Mouse (Mus musculus): Measurements from ENCODE around the gene D6Ertd527e. TPM values are rescaled to one million over a fixed set of nuclear protein-coding genes. Genes with fewer than 3 reads are reported as not detected.

D6Ertd527e gene
- total RNA-seq, 4 experiments from 2014 or later: 0.22 to 0.24 TPM; not detected in 2

DNA sequence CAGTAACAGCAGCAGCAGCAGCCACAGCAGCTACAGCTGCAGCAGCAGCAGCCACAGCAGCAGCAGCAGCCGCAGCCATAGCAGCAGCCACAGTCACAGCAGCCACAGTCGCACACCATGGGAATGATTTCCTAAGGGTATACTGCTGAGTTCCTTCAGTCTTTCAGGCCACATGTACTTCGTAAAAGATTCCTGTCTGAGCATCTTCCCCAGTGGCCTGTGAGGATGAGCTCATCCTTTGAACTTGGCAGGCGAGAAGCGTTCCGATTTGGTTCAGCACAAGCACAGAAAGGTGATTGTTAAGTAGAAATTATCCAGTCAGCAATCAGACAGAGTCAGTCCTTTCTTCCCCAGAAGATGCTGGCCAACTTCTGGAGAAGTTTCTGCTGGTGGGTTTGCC, 7.6 kb downstream of the D6Ertd527e start:
- no peak for DNase-seq

DNA sequence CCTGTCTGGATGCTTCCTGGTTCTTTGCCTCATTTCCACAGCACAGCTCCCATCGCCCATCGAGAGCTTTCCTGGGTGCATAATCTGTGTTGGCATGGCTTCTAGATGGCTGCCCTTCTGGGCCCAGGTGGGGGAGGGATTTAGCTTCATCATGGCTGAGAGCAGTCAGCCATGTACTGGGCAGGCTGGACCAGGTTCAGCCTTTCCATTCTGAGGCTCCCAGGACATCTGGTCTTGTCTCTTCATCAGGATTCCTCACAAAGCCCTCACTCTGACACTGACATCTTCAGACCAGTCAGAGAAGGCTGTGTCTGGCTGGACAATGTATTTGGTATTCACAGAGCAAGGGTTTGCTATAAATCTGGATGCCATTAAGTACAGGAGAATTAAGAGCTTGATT, 11.4 kb downstream of the D6Ertd527e start:
- DNase-seq: no peak

DNA sequence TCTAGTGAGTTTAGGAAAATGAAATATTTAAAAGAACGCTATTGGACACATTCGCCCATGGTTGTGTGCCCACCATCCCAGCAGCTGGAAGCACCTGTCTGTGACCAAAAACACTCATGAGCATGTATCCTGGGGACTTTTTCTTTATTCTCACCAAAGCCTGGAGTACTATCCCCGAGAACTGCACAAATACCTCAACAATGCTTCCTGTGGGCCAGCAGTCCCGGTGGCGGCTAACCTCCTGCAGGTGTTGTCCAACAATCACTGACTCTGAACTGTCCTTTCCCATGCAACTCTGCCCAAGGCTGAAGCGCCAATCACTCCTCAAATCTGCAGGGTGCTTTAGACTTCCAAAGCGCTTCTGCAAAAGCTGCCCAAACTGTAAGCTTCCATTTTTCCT, 12.1 kb downstream of the D6Ertd527e start:
- no peak for DNase-seq

DNA sequence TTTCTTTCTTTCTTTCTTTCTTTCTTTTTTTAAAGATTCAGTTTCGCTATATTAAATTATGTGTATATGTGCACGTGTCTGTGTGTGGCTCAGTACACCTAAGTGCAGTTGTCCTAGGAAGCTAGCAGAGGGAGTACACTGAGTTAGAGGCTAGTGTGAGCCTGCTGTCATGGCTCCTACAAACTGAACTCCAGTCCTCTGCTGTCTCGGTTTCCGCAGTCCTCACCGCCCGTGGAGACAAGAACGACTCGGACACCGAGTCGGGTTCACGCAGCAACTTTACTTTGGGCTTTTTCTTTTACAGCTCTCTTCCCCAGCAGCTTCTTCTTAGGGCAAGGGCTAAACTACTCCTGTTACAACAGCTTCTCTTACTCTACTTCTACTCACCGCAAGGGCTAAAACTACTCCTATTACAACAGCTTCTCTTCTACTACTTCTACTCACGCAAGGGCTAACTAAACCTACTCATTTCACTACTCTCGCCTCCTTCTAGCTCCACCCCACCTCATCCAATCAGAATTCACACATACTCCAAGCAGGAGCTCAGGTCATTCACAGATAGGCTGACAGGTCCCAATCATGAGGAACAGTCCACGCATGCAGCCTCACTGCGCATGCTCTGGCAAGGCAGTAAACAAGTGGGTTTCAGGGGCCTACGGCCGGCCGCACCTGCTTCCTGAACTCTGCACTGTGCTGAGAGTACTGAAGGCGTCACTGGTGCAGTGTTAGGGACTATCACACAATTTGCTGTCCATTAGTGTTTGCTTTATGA, 14.7 kb downstream of the D6Ertd527e start:
- no peak for DNase-seq

DNA sequence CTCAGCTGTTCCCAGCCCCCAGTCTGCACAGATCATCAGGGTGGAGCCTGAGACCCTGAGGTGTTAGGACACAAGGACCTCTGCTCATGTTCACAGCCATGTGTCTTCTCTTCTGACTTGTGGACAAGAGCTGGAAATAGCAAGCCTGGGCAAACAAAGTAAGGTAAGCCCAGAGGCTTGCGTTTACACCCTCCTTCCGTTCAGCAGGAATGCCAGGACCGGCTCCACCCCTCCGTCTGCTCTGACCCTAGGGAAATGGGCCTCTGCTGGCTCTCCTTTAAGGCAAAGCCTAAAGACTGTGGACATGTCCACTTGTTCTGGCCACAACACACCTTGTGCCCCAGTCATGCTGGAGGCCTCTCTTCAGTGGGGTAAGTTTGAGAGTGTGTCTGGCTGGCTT, 15.4 kb downstream of the D6Ertd527e start:
- no peak for DNase-seq

DNA sequence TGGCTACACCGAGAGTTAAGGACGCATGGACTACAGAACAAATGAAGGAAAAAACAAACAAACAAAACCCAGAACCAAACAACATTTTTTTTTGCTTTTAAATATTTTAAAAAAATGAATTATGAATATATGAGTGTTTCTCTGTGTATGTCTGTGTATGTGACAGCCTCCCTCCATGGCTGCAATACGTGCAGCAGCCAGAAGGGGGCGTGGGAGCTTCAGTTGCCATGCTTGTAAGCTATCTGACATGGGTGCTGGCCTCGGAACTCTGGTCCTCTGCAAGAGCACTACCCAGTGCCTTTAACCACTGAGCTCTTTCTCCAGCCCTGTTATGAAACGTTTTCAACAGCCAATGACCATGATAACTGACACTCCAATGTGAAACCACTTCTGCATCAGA, 16.1 kb downstream of the D6Ertd527e start:
- no peak for DNase-seq

DNA sequence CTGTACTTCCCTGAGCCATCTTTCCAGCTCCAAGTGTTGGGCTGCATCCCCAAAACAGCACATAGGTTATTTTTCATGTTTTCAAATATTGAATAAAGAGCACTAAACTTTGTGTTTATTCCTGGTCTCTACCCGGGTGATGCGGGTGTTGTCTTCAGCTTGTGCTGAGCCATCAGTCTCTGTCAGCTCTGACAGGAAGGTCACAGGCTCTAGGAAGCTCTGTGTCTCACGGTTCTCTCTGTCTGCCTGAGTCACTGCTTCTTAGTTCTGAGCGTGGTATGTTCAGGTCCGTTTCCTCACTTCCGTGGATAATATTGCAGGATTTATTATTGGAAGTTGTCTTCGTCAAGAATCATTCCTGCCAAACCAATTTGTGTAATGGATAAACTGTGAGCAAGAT, 17.4 kb downstream of the D6Ertd527e start:
- DNase-seq: no peak

DNA sequence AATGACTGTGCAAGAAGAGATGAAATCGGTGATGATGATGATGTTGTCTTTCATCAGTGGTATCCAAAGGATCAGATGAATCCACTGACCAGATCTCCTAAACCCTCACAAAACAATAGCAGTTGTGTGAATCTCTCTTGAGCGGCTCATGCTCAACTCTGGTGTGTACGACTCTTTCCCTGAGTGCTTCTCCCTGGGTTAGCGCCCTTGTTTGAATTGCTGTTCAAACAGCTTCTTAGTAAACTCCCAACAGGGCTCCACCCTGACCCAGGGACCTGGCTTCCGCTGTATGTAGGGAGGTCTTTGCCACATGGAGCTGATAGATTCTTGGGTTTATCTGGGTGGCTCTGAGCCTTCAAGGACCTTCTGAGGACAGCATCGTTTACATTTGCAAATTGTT, 18.9 kb downstream of the D6Ertd527e start:
- DNase-seq: no peak

DNA sequence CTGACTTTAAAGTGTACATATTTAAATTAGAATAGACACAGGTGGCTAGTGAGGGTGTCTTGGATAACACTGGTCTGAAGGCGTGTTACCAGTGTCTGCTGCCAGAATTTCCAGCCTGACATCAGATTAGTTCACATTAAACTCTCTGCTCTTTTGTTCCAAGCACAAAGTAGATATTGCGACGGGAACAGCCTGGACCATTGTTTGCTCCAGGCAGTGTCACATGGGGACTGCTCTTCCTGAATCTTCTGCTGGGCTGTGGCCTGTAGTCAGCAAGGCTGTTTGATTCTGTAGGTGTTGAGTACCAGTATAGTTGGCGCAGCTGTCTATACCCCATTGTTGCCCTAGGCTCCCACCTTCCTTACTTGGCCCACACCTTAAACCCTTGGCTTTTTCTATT, 19.4 kb downstream of the D6Ertd527e start:
- DNase-seq: no peak

DNA sequence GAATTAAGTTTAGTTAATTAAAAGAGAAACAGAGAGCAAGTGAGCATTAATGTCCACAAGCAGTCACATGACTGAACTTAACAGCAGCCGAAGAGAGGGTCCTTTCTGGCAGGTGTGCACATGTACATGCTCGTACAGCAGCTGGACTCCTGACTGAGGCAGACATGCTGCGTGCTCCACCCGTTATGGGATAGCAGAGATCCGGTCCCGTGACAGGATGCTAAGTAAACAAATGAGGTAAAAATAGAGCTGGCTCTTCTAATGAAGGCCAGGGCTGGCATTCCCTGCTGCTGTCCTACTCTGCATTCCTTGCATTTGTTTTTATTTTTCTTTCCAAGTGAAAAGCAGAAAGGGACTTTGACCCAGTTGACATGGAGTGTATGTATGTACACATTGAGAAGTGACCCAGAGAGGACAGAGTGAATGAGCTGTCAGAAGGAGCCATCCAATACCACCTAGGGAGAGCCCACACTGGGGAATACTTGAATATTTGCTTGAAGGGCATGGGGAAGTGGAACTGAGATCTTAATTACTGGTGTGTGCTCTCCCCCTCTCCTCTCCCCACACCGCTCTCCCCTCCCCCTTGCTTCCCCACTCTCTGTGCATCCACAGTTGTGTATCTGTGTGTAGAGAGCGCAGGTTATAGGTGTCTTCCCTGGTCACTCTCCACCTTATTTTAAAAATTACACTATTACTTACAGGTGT, 22.7 kb downstream of the D6Ertd527e start:
- no peak for DNase-seq

DNA sequence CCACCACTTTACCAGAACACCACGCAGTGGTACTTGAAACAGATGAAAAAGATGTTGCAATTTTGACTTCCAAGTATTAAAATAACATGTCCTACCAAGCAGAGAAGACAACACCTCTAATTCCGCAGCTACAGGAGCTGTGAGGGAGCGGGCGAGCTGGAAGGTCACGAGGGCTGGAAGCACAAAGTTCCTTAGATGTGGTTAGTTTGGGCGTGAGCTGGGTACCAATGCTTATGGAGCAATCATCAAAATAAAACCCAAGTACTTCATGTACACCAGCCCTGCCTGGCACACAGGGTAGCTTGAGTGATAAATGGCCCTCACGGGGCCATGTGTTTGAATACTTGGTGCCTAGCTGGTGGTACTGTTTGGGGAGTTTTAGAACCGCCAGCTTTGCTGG, 25.3 kb downstream of the D6Ertd527e start:
- no peak for DNase-seq

DNA sequence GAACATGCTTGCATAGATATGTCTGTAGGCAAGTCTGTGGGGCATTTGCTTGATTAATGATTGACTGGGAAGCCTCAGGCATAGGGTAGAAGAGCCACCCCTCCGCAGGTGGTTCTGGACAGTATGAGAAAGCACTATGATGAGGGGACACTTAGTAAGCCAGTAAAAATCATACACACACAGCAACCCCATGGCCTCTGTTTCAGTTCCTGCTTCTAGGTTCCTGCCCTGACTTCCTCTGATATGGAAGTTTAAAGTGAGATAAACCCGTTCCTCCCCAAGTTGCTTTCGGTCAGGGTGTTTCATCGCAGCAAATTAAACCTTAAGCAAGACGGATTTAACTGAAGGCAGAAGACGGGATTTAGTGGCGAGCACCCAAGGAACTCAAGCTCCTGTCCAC, 26.1 kb downstream of the D6Ertd527e start:
- no peak for DNase-seq

DNA sequence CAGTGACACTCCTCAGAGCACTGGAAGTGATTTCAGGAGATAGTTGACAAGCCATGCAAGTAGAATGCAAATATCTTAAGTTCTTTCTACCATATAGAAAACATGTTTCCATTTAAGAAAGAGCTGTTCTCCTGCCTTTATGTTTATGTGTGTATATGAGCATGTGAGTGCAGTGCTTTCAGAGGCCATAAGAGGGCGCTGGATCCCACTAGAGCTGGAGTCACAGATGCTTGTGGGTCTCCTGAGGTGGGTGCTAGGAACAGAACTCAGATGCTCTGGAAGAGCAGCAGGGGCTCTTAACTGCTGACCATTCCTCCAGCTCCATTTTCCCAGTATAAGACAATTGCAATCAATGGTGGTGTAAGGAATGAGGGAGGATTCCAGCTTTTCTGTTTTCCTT, 26.5 kb downstream of the D6Ertd527e start:
- no peak for DNase-seq

DNA sequence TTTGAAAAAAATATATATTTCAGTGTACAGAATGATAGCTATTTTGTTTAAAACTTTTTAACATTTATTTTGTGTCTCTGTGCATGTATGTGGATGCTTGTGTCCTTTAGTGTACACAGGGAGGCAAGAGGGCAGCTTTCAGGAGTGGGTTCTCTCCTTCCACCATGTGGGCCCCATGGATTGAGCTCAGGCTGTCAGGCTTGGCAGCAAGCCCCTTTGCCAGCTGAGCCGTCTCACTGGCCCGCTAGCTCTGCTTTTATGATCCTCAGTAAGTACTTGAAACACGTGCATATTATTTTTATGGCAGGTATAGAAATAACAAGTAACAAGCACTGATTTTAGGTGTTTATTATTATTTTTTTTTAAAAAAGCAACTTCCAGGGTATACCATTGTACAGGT, 29.0 kb downstream of the D6Ertd527e start:
- no peak for DNase-seq

DNA sequence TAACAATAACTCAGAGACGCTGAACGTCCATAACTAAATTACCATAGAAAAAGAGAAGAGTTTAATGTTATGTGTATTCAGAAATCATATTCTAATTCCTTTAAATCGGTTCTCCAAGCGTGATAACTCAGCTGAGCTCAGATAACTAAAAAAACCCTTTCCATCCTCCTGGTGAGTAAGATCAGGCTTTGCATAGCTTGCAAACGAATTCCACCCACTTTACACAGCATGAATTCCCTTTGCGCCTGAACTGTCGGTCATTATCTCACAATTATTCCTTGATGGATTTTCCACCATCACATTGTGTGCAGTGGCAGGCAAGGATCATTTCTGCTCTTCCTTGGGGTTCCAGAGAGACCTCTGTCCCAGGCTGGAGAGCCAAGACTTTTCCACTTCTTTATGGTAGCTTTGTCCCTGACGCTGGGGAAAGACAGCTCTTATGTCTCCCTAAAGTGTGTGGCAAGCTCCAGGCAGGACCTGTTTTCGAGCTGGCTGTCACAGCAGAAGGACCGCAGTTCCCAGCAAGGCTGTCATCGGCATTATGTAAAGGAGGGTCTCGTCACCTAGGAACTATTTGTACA, 29.5 kb downstream of the D6Ertd527e start:
- DNase-seq: no peak

DNA sequence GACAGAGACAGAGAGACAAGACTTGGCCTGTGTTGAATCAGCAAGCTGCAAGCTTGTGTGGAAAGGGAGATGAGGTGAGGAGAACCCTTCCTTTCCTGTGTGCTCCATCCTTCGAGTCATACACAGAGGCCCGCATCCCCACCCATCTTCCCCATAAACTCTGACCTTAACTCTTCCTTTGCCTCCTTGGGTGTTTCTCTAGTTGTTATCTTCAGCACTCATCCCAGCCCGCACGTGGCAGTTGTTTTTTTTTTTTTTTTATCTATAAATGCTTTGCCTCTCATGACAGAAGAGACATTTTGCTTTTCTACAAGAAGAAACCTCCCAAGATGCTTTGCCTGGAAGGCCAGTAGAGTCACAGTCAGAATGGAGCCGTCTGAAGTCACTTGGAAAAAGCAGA, 33.9 kb downstream of the D6Ertd527e start:
- DNase-seq: no peak

DNA sequence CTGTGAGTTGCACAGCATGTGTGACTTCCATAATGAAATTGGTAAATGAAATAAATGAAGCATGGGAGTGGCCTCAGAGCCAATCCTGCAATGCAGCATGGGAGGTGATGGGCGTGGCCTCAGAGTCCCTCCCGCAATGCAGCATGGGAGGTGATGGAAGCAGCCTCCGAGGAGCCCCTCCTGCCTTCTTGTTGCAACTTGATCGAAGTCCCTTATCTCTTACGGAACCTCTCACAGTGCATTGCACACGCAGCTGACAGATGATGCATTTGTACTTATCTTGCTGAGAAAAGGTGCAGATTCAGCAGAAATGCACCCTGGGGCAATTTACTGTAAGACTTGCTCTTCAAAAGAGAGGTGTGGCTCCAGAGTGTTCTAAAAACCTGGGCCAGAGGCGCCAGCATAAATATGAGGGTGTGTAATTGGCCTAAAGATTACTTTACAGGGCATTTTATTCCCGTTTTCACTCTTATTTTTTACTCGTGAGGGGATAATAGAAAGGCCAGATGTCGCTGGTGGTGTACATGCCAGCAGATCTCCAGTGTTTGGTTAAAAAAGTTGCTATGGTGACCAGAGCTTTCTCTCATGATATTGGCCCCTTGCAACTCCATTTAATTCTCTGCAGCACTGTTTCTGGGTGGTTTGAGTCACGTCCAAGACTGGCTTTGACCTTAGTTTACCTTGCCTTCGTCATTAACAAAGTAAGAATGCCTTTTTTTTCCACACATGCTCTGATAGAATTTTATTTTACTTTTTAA, 35.4 kb downstream of the D6Ertd527e start:
- DNase-seq: no peak

DNA sequence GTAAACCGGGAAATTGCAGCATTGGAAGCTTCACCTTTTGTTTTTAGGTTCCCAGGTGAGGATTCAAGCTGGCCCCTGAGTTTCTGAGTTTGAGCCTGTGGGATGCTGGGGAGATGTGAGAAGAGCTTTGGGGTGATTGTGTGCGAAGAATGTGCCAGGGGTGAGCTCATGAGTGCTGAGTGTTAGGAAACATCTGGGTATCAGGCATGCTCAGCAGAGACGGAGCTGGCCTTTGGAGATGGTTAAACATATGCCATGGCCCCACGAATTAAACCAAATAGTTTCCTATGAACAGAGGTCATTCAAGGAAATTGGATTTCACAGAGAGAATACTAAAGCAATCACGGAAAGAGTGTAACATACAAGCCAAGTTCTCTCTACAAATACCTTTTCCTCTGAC, 37.7 kb downstream of the D6Ertd527e start:
- DNase-seq: no peak

DNA sequence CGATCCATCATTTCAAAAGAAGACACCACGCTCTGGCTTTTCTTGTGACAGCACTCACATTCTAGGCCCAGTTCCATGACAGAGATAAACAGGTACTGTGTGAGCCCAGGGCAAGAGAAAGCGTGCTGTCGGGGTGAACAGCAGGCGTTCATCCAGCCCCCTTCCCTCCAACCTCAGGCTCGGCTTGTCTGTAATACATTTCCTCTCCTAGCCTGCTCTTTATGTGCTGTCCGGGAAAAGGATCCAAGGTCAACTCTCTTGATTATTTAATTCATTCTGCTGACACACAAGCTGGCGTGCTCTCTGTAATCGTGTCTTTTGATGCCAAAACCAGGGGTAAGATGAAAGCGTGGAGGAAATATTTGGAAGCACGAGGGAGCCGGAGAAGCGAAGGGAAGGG, 39.0 kb downstream of the D6Ertd527e start:
- DNase-seq: peak; percentile 37

DNA sequence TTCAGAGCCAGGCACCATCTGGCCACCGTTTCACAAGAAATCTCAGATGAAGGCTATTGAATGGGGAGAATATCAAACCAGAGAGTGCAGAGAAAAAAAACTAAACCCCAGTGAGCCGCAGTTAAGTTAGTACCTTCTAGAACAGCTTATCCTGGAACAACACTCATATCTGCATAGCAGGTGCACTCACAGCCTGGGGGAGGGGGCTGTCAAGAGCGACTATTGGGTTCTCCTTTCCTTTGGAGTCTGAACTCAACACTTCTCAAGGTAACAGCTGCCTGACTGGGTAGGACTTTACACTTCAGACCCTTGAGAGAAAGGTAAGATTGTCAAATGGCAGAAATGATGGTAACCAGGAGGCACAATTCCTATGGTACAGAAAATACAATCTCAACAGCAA, 43.4 kb downstream of the D6Ertd527e start:
- no peak for DNase-seq

DNA sequence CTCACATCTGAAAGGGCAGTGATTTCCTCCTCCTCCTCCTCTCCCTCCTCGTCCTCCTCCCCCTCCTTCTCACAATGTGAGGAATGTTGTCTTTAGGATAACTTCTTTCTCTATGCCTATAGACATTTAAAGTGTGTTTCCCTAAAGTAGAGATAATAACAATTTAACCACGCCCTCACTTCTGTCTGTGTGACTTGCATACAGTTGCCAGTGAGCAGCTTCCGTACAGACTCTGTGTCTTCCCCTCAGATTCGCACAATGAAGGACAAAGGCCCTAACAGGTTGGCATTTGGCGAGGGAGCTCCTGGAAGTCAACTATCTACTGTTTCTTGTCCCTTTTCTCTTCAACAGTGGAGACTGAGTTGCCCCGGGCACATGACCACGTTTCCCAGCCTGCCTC, 45.9 kb downstream of the D6Ertd527e start:
- DNase-seq: no peak

DNA sequence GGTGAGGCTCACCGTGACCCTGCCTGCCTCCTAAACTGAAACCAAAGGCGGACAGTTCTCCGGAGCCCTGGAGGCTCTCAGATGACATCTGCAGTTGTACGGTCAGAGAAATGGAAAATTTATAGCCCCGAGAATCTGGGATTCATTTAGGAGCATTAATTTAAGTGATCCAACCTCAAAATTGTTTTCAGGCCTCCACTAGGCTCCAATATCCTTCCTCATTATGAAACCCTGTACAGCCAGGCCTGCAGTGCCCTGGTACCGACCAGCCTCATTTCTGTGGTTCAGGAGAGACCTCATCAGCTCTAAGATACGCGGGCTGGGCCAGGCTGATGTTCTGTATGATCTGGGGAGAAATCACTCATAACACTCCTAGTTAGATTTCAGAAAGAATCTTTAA, 46.9 kb downstream of the D6Ertd527e start:
- DNase-seq: no peak
